Mouse (Mus musculus) testis, adult 2 months (tissue): ENCODE measurements around the gene Caskin1. TPM values are rescaled to one million over a fixed set of nuclear protein-coding genes. Genes with fewer than 3 reads are reported as not detected.

Experiments used
- H3K27ac ChIP-seq: fragments of 200-500 bp; 2 replicates; pipeline ENCODE4 v1.5.1; 2012; ENCODE audit warnings: low read depth, low read length; ENCODE audit not compliant: control insufficient read depth, insufficient read depth
- H3K27me3 ChIP-seq: fragments of 200-500 bp; 2 replicates; pipeline ENCODE4 v1.6.1; 2012; ENCODE audit warnings: mild to moderate bottlenecking, low read length, moderate library complexity; ENCODE audit not compliant: control insufficient read depth, insufficient read depth
- H3K36me3 ChIP-seq: fragments of 200-500 bp; 2 replicates; pipeline ENCODE4 v1.6.1; 2012; ENCODE audit warnings: mild to moderate bottlenecking, low read length; ENCODE audit not compliant: control insufficient read depth, insufficient read depth
- H3K4me1 ChIP-seq: fragments of 200-500 bp; 2 replicates; pipeline ENCODE4 v1.6.1; 2012; ENCODE audit warnings: low read length; ENCODE audit not compliant: control insufficient read depth, insufficient read depth
- H3K4me3 ChIP-seq: fragments of 200-500 bp; 2 replicates; pipeline ENCODE4 v1.5.1; 2012; ENCODE audit warnings: low read depth, mild to moderate bottlenecking, low read length, moderate library complexity, mixed read lengths; ENCODE audit not compliant: control insufficient read depth
- CTCF ChIP-seq: fragments of 200-500 bp; IDR thresholded peaks from 2 replicates; pipeline ENCODE4 v1.5.1; 2012; ENCODE audit warnings: low read depth, mild to moderate bottlenecking, inconsistent platforms, low read length, moderate library complexity; ENCODE audit not compliant: control insufficient read depth, insufficient read depth, insufficient replicate concordance
- POLR2A ChIP-seq: fragments of 200-500 bp; IDR thresholded peaks from 2 replicates; pipeline ENCODE4 v1.6.1; 2012; ENCODE audit warnings: low read depth, mild to moderate bottlenecking, inconsistent platforms, low read length, moderate library complexity; ENCODE audit not compliant: control insufficient read depth
- polyA plus RNA-seq: library from polyadenylated mRNA; depleted of rRNA; stranded (reverse); fragments of >200 nt; gene quantifications from 2 replicates; pipeline ENCODE4 v1.2.3, GENCODE M21; 2012; rRNA removed

Gene Caskin1
- polyA plus RNA-seq, 1 experiment = 23.9 TPM

DNA sequence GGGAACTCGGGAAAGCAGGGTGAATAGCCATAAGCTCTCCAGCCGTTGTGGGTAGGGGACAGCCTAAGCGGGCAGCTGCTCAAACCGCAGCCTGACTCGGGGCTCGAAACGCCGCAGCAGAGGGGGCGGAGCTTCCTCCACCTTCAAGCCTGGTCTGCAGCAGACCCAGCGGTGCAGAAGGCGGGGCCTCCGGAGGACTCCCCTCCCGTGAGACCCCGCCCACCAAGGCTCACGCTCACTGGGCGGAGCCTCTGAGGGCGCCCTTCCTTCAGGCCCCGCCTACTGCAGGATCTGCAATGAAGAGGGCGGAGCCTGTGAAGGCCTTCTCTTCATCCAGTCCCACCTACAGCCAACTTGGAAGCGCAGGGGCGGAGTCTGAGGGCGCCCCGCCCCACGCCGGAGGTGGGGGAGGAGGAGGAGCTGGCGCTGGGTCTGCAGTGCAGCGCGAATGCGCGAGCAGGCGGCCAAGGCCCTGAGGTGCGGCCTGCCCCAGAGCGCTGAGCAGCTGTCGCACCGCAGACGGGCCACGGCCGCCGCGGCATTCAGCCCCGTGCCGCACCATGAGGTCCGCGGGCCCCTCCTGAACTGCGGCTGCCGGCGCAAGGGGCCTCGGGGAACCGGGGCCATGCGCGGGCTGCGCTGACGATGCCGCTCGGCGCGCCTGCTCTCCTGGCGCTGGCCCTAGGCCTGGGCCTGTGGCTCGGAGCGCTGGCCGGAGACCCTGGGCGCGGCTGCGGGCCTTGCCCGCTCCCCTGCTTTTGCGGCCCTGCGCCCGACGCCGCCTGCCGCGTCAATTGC is 61.4 kb downstream of the Caskin1 start, which contains the start of gene Pkd1:
Gene Pkd1, plus strand, starts transcription at position 217 of the 798 bp plus-strand sequence.
- TF ChIP-seq POLR2A = peak; percentile 90
- no peak for TF ChIP-seq CTCF
- Histone ChIP-seq H3K36me3 (no peaks in the 10 kb centered on the region), H3K27me3 (no peaks in the 10 kb centered on the region), H3K4me3 (peak within 1 kb of the TSS; percentile 90), H3K4me1 (peaks cover 2% of the 10 kb centered on the region), H3K27ac (peak within 1 kb of the TSS; percentile 74)

DNA sequence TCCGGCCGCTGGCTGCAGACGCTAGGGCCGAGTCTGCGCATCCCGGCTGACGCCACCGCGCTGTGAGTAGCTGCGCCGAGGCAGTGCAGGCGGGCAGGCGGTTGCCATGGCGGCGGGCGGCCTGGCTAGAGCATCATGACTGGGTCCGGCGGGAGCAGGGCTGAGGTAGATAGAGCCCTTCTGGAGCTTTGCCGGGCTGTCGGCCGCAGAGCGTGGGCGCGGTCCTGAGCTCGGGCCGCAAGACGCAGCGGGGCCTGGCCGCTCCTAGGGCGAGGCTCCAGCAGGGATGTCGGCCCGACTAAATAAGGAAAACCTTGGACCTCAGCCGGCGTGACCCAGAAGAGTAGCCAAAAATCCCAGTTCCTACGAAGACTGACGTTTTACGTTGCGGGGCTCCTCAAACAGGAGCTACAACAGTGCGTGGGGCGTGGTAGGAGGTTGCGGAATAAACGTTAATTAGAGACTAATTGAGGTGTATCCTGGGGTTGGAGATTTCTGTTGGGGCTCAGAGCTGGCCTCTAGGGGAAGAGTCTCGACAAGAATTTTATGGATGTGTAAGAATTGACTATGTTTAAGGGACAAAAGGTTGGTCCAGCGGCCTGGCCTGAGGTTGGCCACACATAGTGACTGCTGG is 62.1 kb downstream of the Caskin1 start:
- Histone ChIP-seq H3K27ac (peak overlapping the region; percentile 74), H3K36me3 (no peaks in the 10 kb centered on the region), H3K4me3 (peak overlapping the region; percentile 90), H3K27me3 (no peaks in the 10 kb centered on the region), H3K4me1 (peaks cover 2% of the 10 kb centered on the region)
- no peak for TF ChIP-seq CTCF
- no peak for TF ChIP-seq POLR2A

DNA sequence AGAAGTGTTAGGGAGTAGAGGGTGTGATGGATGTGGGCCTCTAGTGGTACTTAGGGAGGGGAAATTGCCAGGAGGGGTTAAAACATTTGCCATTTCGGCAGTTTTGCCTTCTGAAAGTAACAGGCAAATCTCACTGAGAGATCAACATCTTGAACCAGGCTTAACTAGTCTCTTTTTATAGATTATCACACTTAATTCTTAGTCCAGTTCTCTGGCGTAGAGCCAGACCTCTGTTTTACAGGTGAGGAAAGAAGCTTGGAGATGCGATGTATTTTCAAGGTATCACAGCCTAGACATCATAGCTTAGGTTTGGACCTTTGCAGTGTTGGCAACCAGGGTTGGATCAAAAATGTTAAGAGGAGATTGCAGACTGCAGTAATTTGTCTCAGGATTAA is 62.6 kb downstream of the Caskin1 start:
- Histone ChIP-seq H3K27me3 (no peaks in the 10 kb centered on the region), H3K27ac (no peak overlapping the region), H3K36me3 (no peaks in the 10 kb centered on the region), H3K4me3 (peak overlapping the region; percentile 90), H3K4me1 (peaks cover 2% of the 10 kb centered on the region)
- TF ChIP-seq POLR2A (no peak), CTCF (no peak)

DNA sequence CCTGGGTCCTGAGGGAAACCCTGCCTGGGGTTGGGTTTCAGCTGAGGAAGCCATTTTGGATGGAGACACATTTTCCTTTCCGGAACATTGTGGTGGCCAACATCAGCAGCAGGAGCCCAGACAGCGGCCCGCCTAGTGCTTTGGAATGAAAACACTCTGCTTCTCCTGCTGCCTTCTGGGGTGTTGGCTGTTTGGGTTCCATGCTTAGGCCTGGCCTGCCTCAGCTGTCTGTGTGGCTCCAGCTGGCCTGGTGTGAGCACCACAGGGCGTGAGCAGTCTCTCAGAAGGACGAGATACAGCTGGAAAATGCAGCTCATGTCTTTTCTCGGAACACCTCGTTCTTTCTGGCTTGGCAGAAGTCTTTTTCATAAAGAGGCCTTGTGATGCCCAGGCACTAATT is 68.7 kb downstream of the Caskin1 start:
- H3K27ac ChIP-seq = no peak overlapping the region
- TF ChIP-seq CTCF = no peak
- no peak for TF ChIP-seq POLR2A
- no peaks in the 10 kb centered on the region for H3K36me3 ChIP-seq
- H3K4me1 ChIP-seq = no peaks in the 10 kb centered on the region
- H3K27me3 ChIP-seq = no peaks in the 10 kb centered on the region
- no peak overlapping the region for H3K4me3 ChIP-seq

Other genes starting within 250 kb of the Caskin1 start
- gene Ccnf, start 237.1 kb upstream of the Caskin1 start, polyA plus RNA-seq = 10.7 and 13.3 TPM in 2 replicates
- 19.5 and 21.1 TPM in 2 replicates for gene Abca17, start 137.5 kb upstream of the Caskin1 start, polyA plus RNA-seq
- 5.1 and 7.9 TPM in 2 replicates for gene Abca3, start 136.7 kb upstream of the Caskin1 start, polyA plus RNA-seq
- gene Rnps1, start 74.0 kb upstream of the Caskin1 start, polyA plus RNA-seq = 65.0 and 68.5 TPM in 2 replicates
- 8.9 and 9.0 TPM in 2 replicates for gene Eci1, start 62.0 kb upstream of the Caskin1 start, polyA plus RNA-seq
- gene Dnase1l2, start 45.5 kb upstream of the Caskin1 start, polyA plus RNA-seq = 6.4 and 9.3 TPM in 2 replicates
- gene E4f1, start 18.3 kb upstream of the Caskin1 start, polyA plus RNA-seq = 61.5 and 69.3 TPM in 2 replicates
- gene Pgp, start 18.2 kb upstream of the Caskin1 start, polyA plus RNA-seq = 597 and 738 TPM in 2 replicates
- 7.5 and 7.9 TPM in 2 replicates for gene Bricd5, start 14.7 kb upstream of the Caskin1 start, polyA plus RNA-seq
- gene Mlst8, start 9.5 kb upstream of the Caskin1 start, polyA plus RNA-seq = 13.9 and 16.5 TPM in 2 replicates
- gene Traf7, start 39.3 kb downstream of the Caskin1 start, polyA plus RNA-seq = 64.4 and 69.4 TPM in 2 replicates
- gene Rab26, start 45.6 kb downstream of the Caskin1 start, polyA plus RNA-seq = 0.82 and 1.1 TPM in 2 replicates
- gene Pkd1, start 61.2 kb downstream of the Caskin1 start, polyA plus RNA-seq = 31.6 and 35.0 TPM in 2 replicates
- 37.8 and 41.6 TPM in 2 replicates for gene Tsc2, start 144.0 kb downstream of the Caskin1 start, polyA plus RNA-seq
- 3.2 and 3.7 TPM in 2 replicates for gene Nthl1, start 144.1 kb downstream of the Caskin1 start, polyA plus RNA-seq
- gene Slc9a3r2, start 161.7 kb downstream of the Caskin1 start, polyA plus RNA-seq = 3.3 and 3.9 TPM in 2 replicates
- gene Npw, start 169.9 kb downstream of the Caskin1 start, polyA plus RNA-seq = 0.19 TPM in 1 of 2 replicates, not detected in the other
- 45.4 and 50.0 TPM in 2 replicates for gene Zfp598, start 181.1 kb downstream of the Caskin1 start, polyA plus RNA-seq
- gene Syngr3, start 201.4 kb downstream of the Caskin1 start, polyA plus RNA-seq = 0.20 and 0.30 TPM in 2 replicates
- gene Gfer, start 207.6 kb downstream of the Caskin1 start, polyA plus RNA-seq = 144 and 150 TPM in 2 replicates
- gene Noxo1, start 207.6 kb downstream of the Caskin1 start, polyA plus RNA-seq = 62.1 and 63.2 TPM in 2 replicates
- gene Tbl3, start 219.1 kb downstream of the Caskin1 start, polyA plus RNA-seq = 85.4 and 89.5 TPM in 2 replicates
- 1,124 and 1,208 TPM in 2 replicates for gene Rnf151, start 229.5 kb downstream of the Caskin1 start, polyA plus RNA-seq
- 515 and 558 TPM in 2 replicates for gene Rps2, start 229.5 kb downstream of the Caskin1 start, polyA plus RNA-seq
- 198 and 211 TPM in 2 replicates for gene Ndufb10, start 235.9 kb downstream of the Caskin1 start, polyA plus RNA-seq
- gene Rpl3l, start 239.2 kb downstream of the Caskin1 start, polyA plus RNA-seq = 0.21 and 1.4 TPM in 2 replicates
- gene Msrb1, start 248.0 kb downstream of the Caskin1 start, polyA plus RNA-seq = 9.3 and 13.8 TPM in 2 replicates